Mouse (Mus musculus) erythroblast, adult 5-6 weeks (primary cell): ENCODE data around the gene 1110032A03Rik. TPM values are rescaled to one million over a fixed set of nuclear protein-coding genes. Genes with fewer than 3 reads are reported as not detected.

Source experiments
- ATAC-seq: replicated peaks from 2 replicates; pipeline ENCODE4 v1.8.0; 2016; ENCODE audit warnings: moderate number of reproducible peaks, mild to moderate bottlenecking, moderate TSS enrichment, inconsistent platforms; ENCODE audit not compliant: poor library complexity, low FRiP score, severe bottlenecking
- total RNA-seq, 2 experiments: library from RNA; stranded (forward) in 1 of 2; stranded (reverse) in 1 of 2; fragments of 150-400 nt in 1 of 2; fragments of 200-764, 138-1000 nt in 1 of 2; gene quantifications; 2 replicates each; pipeline versions ENCODE4 v1.2.3 to v1.2.4; 2015 to 2017; ENCODE audit warnings: low replicate concordance in 2 of 2

The 1110032A03Rik gene
- total RNA-seq, 2 experiments from 2014 or later = 30.6 to 38.8 TPM

GRCm38 (mm10) chr9:50776162-50776760, 941 bp upstream of the 1110032A03Rik start:
- no peak for ATAC-seq

GRCm38 (mm10) chr9:50775662-50776126, 374 bp upstream of the 1110032A03Rik start:
- ATAC-seq = peak; percentile 37

GRCm38 (mm10) chr9:50774026-50774462, 1.3 kb downstream of the 1110032A03Rik start:
- no peak for ATAC-seq

- no peak for ATAC-seq
Observed at GRCm38 (mm10) chr9:50770011-50770410, 5.3 kb downstream of the 1110032A03Rik start.

GRCm38 (mm10) chr9:50768107-50769002, 7.0 kb downstream of the 1110032A03Rik start, which contains the start of gene Fdxacb1:
Gene Fdxacb1 (plus strand): TSS chr9:50768236.
- peak; percentile 93 for ATAC-seq

- ATAC-seq = peak; percentile 62
Observed at GRCm38 (mm10) chr9:50767531-50768106, 7.7 kb downstream of the 1110032A03Rik start.

- ATAC-seq = no peak
Observed at GRCm38 (mm10) chr9:50763331-50763730, 12.0 kb downstream of the 1110032A03Rik start.

GRCm38 (mm10) chr9:50761520-50762243, 13.6 kb downstream of the 1110032A03Rik start:
- ATAC-seq = no peak

- no peak for ATAC-seq
Observed at GRCm38 (mm10) chr9:50756711-50757110, 18.6 kb downstream of the 1110032A03Rik start.

- ATAC-seq = no peak
Observed at GRCm38 (mm10) chr9:50753947-50754346, 21.4 kb downstream of the 1110032A03Rik start.

- ATAC-seq = no peak
Observed at GRCm38 (mm10) chr9:50752784-50753615, 22.3 kb downstream of the 1110032A03Rik start.

- ATAC-seq = no peak
Observed at GRCm38 (mm10) chr9:50752054-50752602, 23.2 kb downstream of the 1110032A03Rik start, which contains the start of gene Hspb2. Gene Hspb2 (minus strand): TSS chr9:50752354.

- ATAC-seq = no peak
Observed at GRCm38 (mm10) chr9:50751323-50751722, 24.0 kb downstream of the 1110032A03Rik start, which contains the start of gene Cryab. Gene Cryab (plus strand): TSS chr9:50751325.

- no peak for ATAC-seq
Observed at GRCm38 (mm10) chr9:50750706-50751105, 24.6 kb downstream of the 1110032A03Rik start.

GRCm38 (mm10) chr9:50746214-50746677, 29.1 kb downstream of the 1110032A03Rik start, which contains the start of gene 2310030G06Rik:
Gene 2310030G06Rik (minus strand): TSS chr9:50746536.
- ATAC-seq = no peak

- ATAC-seq = no peak
Observed at GRCm38 (mm10) chr9:50745806-50746205, 29.5 kb downstream of the 1110032A03Rik start.

GRCm38 (mm10) chr9:50742744-50743143, 32.6 kb downstream of the 1110032A03Rik start:
- ATAC-seq = no peak

- no peak for ATAC-seq
Observed at GRCm38 (mm10) chr9:50742261-50742660, 33.1 kb downstream of the 1110032A03Rik start.
